Mouse (Mus musculus): Measurements from ENCODE around the gene AI481877. TPM values are rescaled to one million over a fixed set of nuclear protein-coding genes. Genes with fewer than 3 reads are reported as not detected.

The AI481877 gene
- polyA plus RNA-seq, 1 experiment from 2014 or later, result not detected

GRCm38 (mm10) chr4:59117644-59118495 is 20.9 kb downstream of the AI481877 start:
- no peaks in the 10 kb centered on the region for H3K4me1 ChIP-seq
- WGBS, result 96% methylated on average over 24 of the region's 24 CpGs
- no peaks in the 10 kb centered on the region for H3K36me3 ChIP-seq (ENCODE audit: poor library complexity, severe bottlenecking)
- H3K9me3 ChIP-seq (replicated peaks), result no peaks in the 10 kb centered on the region
- ATAC-seq, result no peak
- no peak overlapping the region for H3K9ac ChIP-seq
- no peak overlapping the region for H3K4me3 ChIP-seq
- H3K27me3 ChIP-seq, result no peaks in the 10 kb centered on the region
- H3K27ac ChIP-seq, result no peak overlapping the region
- no peak overlapping the region for H3K4me2 ChIP-seq

DNA sequence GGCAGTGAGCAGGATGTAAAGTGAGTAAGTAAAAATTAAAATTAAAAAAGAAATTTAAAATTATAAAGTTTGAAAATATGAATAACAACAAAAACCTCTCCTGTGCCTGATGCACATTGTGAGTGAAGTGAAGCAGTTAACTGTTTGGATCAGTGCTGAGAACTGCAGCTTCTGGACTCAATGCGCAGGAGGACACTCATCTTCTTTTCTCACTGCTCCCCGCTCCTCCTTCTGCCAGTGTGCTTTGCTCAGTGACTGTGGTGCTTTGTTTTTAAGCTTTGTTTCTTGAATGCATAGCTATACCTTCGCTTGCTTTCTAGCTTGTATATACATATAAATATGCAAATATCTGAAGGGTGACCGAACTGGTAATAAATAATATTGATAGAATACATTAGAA is 30.1 kb downstream of the AI481877 start:
- Histone ChIP-seq H3K27me3 (no peaks in the 10 kb centered on the region), H3K4me3 (no peak overlapping the region), H3K4me1 (no peaks in the 10 kb centered on the region), H3K36me3 (ENCODE audit: poor library complexity, severe bottlenecking) (no peaks in the 10 kb centered on the region), H3K9me3 (replicated peaks) (no peaks in the 10 kb centered on the region), H3K4me2 (no peak overlapping the region), H3K9ac (no peak overlapping the region), H3K27ac (no peak overlapping the region)
- ATAC-seq, result no peak
- WGBS, result 83% methylated on average over 4 of the region's 4 CpGs

DNA sequence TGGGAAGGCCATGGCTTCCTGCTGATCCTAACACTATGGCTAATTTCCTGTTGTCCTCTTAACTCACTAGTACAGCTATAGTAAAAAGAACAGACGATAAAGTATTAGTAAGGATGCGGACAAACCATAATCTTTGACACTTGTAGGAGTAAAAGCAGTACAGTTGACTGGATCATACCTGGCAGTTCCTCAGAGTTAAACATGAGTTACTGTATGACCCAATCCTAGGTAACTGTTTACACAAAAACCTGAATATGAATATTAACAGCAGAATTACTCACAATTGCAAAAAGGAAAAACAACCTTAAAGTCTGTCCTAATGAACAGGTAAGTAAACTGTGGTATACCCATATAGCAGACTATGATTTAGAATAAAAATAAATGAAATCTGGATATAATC is 30.9 kb downstream of the AI481877 start:
- Histone ChIP-seq H3K27ac (no peak overlapping the region), H3K9ac (no peak overlapping the region), H3K4me1 (no peaks in the 10 kb centered on the region), H3K27me3 (no peaks in the 10 kb centered on the region), H3K4me3 (no peak overlapping the region), H3K4me2 (no peak overlapping the region), H3K9me3 (replicated peaks) (no peaks in the 10 kb centered on the region), H3K36me3 (ENCODE audit: poor library complexity, severe bottlenecking) (no peaks in the 10 kb centered on the region)
- no peak for ATAC-seq
- WGBS, result 88% methylated on average over 2 of the region's 2 CpGs

- Histone ChIP-seq H3K4me1 (no peaks in the 10 kb centered on the region), H3K9me3 (replicated peaks) (no peaks in the 10 kb centered on the region), H3K4me3 (no peak overlapping the region), H3K9ac (no peak overlapping the region), H3K27ac (no peak overlapping the region), H3K27me3 (no peaks in the 10 kb centered on the region), H3K4me2 (no peak overlapping the region), H3K36me3 (ENCODE audit: poor library complexity, severe bottlenecking) (no peaks in the 10 kb centered on the region)
- no peak for ATAC-seq
- WGBS, result 80% methylated on average over 5 of the region's 5 CpGs
Observed at GRCm38 (mm10) chr4:59106661-59107060, 32.1 kb downstream of the AI481877 start.

GRCm38 (mm10) chr4:59104166-59104565 is 34.6 kb downstream of the AI481877 start:
- Histone ChIP-seq H3K27ac (no peak overlapping the region), H3K4me3 (no peak overlapping the region), H3K9me3 (replicated peaks) (no peaks in the 10 kb centered on the region), H3K4me2 (no peak overlapping the region), H3K4me1 (no peaks in the 10 kb centered on the region), H3K9ac (no peak overlapping the region), H3K27me3 (no peaks in the 10 kb centered on the region), H3K36me3 (ENCODE audit: poor library complexity, severe bottlenecking) (no peaks in the 10 kb centered on the region)
- no peak for ATAC-seq
- WGBS, result 95% methylated on average over 2 of the region's 2 CpGs

GRCm38 (mm10) chr4:59096393-59096792 is 42.4 kb downstream of the AI481877 start:
- Histone ChIP-seq H3K9me3 (replicated peaks) (no peaks in the 10 kb centered on the region), H3K36me3 (ENCODE audit: poor library complexity, severe bottlenecking) (no peaks in the 10 kb centered on the region), H3K9ac (no peak overlapping the region), H3K27me3 (no peaks in the 10 kb centered on the region), H3K4me3 (no peak overlapping the region), H3K4me1 (no peaks in the 10 kb centered on the region), H3K4me2 (no peak overlapping the region), H3K27ac (no peak overlapping the region)
- peak; percentile 97 for ATAC-seq

DNA sequence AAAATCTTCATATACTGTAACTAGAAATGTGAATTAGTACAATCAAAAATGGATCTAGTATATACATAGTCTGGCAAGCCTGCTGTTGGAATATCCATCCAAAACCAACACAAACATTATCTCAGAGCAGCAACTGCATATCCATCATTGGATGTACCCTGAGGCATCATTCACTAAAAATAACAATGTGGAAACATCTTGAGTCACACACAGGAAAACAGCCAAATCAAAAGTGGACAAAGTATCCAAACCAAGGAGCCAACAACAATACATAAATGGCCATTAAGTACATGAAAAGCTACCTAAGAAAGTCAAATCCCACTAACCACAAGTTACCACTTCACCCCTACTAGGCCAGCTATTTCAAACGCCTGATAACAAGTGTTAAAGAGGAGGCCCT is 49.4 kb downstream of the AI481877 start:
- Histone ChIP-seq H3K4me1 (no peaks in the 10 kb centered on the region), H3K4me3 (no peak overlapping the region), H3K27me3 (no peaks in the 10 kb centered on the region), H3K4me2 (no peak overlapping the region), H3K27ac (no peak overlapping the region), H3K9ac (no peak overlapping the region), H3K36me3 (ENCODE audit: poor library complexity, severe bottlenecking) (no peaks in the 10 kb centered on the region), H3K9me3 (replicated peaks) (no peaks in the 10 kb centered on the region)
- 50% methylated on average over 1 of the region's 1 CpGs for WGBS
- no peak for ATAC-seq

GRCm38 (mm10) chr4:59083430-59083829 is 55.4 kb downstream of the AI481877 start:
- ATAC-seq, result no peak
- Histone ChIP-seq H3K9ac (no peak overlapping the region), H3K27me3 (no peaks in the 10 kb centered on the region), H3K4me1 (no peaks in the 10 kb centered on the region), H3K9me3 (replicated peaks) (no peaks in the 10 kb centered on the region), H3K4me3 (no peak overlapping the region), H3K27ac (no peak overlapping the region), H3K36me3 (ENCODE audit: poor library complexity, severe bottlenecking) (no peaks in the 10 kb centered on the region), H3K4me2 (no peak overlapping the region)
- WGBS, result 89% methylated on average over 2 of the region's 2 CpGs

DNA sequence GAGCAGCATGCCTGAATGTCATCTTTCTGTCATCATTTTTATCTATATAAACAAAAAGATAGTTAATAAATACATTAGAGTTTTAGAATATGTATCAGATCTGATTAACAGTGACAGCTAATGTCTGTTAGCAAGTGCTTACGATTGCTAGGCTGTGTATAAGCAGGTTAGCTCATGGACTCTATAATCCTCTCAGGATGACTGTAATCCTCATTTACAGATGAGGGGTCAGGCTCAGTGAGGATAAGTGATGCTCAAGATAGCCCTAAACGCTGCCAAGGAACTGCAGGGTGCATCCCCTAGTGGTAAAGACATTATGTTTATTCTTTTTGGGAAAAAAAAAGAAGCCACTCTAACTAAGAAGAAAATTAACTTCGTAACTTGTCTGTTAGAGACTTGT is 69.5 kb downstream of the AI481877 start:
- Histone ChIP-seq H3K36me3 (ENCODE audit: poor library complexity, severe bottlenecking) (no peaks in the 10 kb centered on the region), H3K4me1 (no peaks in the 10 kb centered on the region), H3K4me3 (no peak overlapping the region), H3K4me2 (no peak overlapping the region), H3K9me3 (replicated peaks) (no peaks in the 10 kb centered on the region), H3K27ac (no peak overlapping the region), H3K27me3 (no peaks in the 10 kb centered on the region), H3K9ac (no peak overlapping the region)
- WGBS, result 44% methylated on average over 3 of the region's 3 CpGs
- ATAC-seq, result no peak

DNA sequence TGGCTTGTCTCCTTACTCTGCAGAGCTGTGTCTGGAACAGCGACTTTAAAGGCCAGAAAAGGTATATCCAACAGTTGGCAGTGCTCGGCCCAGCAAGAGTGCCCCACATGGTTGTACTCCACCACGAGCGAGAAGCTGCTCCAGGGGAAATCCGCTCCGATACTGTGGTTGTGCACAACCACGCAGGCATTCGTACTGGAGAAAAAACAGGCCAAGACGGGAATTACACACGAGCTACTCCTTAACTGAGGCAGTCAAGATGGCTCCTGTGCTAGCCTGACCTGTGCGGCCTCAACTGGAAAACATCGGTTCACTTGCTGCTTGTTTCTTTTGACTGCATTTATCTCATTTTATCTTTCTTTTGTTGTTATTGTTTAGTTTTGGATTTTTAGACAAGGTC is 76.3 kb downstream of the AI481877 start:
- 77% methylated on average over 12 of the region's 12 CpGs for WGBS
- no peaks in the 10 kb centered on the region for H3K27me3 ChIP-seq
- no peak overlapping the region for H3K4me2 ChIP-seq
- no peak overlapping the region for H3K9ac ChIP-seq
- no peaks in the 10 kb centered on the region for H3K4me1 ChIP-seq
- H3K4me3 ChIP-seq, result no peak overlapping the region
- no peaks in the 10 kb centered on the region for H3K36me3 ChIP-seq (ENCODE audit: poor library complexity, severe bottlenecking)
- H3K27ac ChIP-seq, result no peak overlapping the region
- ATAC-seq, result no peak
- H3K9me3 ChIP-seq (replicated peaks), result no peaks in the 10 kb centered on the region

DNA sequence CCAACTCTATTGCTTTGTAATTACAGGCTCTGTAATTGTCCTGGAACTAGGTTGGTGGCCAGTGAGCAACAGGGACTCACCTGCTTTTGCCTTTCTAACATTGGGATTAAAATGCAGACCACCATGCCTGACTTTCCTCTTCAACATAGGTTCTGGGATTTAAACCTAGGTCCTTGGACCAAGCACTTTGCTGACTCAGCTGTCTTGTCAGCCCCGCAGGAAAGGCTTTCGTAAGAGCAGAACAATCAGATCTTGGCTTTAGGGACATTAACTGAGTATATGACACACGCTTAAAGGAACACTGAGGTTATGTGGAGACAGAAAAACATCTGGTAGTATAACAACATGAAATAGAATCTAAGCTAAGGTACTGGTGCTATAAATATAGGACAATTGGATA is 80.9 kb downstream of the AI481877 start:
- 92% methylated on average over 3 of the region's 3 CpGs for WGBS
- Histone ChIP-seq H3K4me2 (no peak overlapping the region), H3K4me1 (no peaks in the 10 kb centered on the region), H3K36me3 (ENCODE audit: poor library complexity, severe bottlenecking) (no peaks in the 10 kb centered on the region), H3K27me3 (no peaks in the 10 kb centered on the region), H3K9ac (no peak overlapping the region), H3K9me3 (replicated peaks) (no peaks in the 10 kb centered on the region), H3K27ac (no peak overlapping the region), H3K4me3 (no peak overlapping the region)
- ATAC-seq, result no peak

DNA sequence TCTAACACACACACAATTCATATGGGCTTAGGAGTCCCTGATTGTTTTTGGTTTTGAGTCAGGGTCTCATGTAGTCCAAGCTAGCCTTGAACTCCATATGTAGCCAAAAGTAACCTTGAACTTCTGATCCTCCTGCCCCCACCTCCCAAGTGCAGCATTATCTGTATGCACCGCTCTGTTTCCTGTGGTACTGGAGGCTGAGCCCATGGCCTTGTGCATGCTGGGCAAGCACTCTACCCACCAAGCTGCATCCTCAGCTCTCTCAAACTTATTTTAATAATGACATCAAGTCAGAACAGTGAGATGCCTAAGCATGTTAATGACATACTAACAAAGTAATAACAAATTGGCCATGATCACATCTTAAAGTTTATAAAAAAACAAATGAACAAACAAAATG is 87.7 kb downstream of the AI481877 start:
- Histone ChIP-seq H3K9me3 (replicated peaks) (no peaks in the 10 kb centered on the region), H3K27ac (no peak overlapping the region), H3K36me3 (ENCODE audit: poor library complexity, severe bottlenecking) (no peaks in the 10 kb centered on the region), H3K9ac (no peak overlapping the region), H3K27me3 (no peaks in the 10 kb centered on the region), H3K4me3 (no peak overlapping the region), H3K4me1 (no peaks in the 10 kb centered on the region), H3K4me2 (no peak overlapping the region)
- no peak for ATAC-seq
- WGBS, result 91% methylated on average over 1 of the region's 1 CpGs

DNA sequence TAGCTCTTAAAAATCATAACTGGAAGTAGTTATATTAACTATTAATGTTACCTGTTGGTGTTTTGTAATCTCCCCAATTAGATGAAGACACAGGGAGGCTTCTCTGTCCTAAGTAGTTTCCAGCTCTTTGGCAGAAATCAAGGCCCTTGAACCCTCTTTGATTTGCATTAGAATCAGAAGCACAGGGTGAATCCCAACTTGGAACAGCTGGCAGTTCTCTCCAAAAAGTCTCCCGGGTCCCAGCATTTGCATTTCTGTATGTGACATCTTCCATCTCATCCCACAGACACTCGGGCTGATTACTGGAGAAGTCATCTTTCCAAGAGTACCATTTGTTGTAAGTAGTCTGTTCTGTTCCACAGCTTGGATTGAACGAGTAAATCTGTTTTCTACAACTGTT is 91.6 kb downstream of the AI481877 start:
- H3K27ac ChIP-seq, result no peak overlapping the region
- no peak overlapping the region for H3K4me2 ChIP-seq
- H3K36me3 ChIP-seq (ENCODE audit: poor library complexity, severe bottlenecking), result peaks cover 3% of the 10 kb centered on the region; the same call in 1 of the 2 replicates
- no peaks in the 10 kb centered on the region for H3K27me3 ChIP-seq
- H3K9ac ChIP-seq, result no peak overlapping the region
- H3K4me3 ChIP-seq, result no peak overlapping the region
- no peak for ATAC-seq
- H3K9me3 ChIP-seq (replicated peaks), result no peaks in the 10 kb centered on the region
- 28% methylated on average over 3 of the region's 3 CpGs for WGBS
- no peaks in the 10 kb centered on the region for H3K4me1 ChIP-seq
